Mouse (Mus musculus) neural tube, embryonic 11.5 days (tissue): Measurements from ENCODE around the gene Zfp599. TPM values are rescaled to one million over a fixed set of nuclear protein-coding genes. Genes with fewer than 3 reads are reported as not detected.
"Not testable (repeated sequence)": the region's sequence is repeated elsewhere in the genome, so short reads cannot be mapped to it uniquely, and the experiment has no call there.

ENCODE experiments used
- ATAC-seq: fragments of 200-750 bp; cut with Nextera tagmentation; 2 replicates; pipeline ENCODE4 v1.8.0; 2017; ENCODE audit warnings: moderate number of reproducible peaks, mild to moderate bottlenecking, moderate TSS enrichment, moderate library complexity; ENCODE audit not compliant: insufficient read depth, low FRiP score, low TSS enrichment
- DNase-seq: peaks from one replicate; pipeline ENCODE4 v3.0.0-alpha.2; 2015; ENCODE audit warnings: low spot score
- H3K27ac ChIP-seq: fragments of 300-500 bp; sonication (generic); 2 replicates; pipeline ENCODE4 v1.5.1; 2014; ENCODE audit warnings: low read depth, mild to moderate bottlenecking, low read length
- H3K27me3 ChIP-seq: fragments of 300-500 bp; sonication (generic); 2 replicates; pipeline ENCODE4 v1.6.1; 2014; ENCODE audit warnings: mild to moderate bottlenecking, low read length, mixed read lengths; ENCODE audit not compliant: control insufficient read depth, insufficient read depth
- H3K36me3 ChIP-seq: fragments of 300-500 bp; sonication (generic); 2 replicates; pipeline ENCODE4 v1.6.1; 2014; ENCODE audit warnings: mild to moderate bottlenecking, low read length, moderate library complexity, mixed read lengths; ENCODE audit not compliant: control insufficient read depth, insufficient read depth
- H3K4me1 ChIP-seq: fragments of 300-500 bp; sonication (generic); 2 replicates; pipeline ENCODE4 v1.6.1; 2014; ENCODE audit warnings: low read length, mixed read lengths; ENCODE audit not compliant: control insufficient read depth, insufficient read depth
- H3K4me2 ChIP-seq: fragments of 300-500 bp; sonication (generic); 2 replicates; pipeline ENCODE4 v1.6.1; 2014; ENCODE audit warnings: low read depth, mild to moderate bottlenecking, moderate library complexity
- H3K4me3 ChIP-seq: fragments of 300-500 bp; sonication (generic); 2 replicates; pipeline ENCODE4 v1.5.1; 2014; ENCODE audit warnings: low read depth, low read length
- H3K9ac ChIP-seq: fragments of 300-500 bp; sonication (generic); 2 replicates; pipeline ENCODE4 v1.6.1; 2014; ENCODE audit warnings: mild to moderate bottlenecking, low read length
- H3K9me3 ChIP-seq: fragments of 300-500 bp; sonication (generic); 2 replicates; pipeline ENCODE4 v1.6.1; 2016; ENCODE audit warnings: low read length; ENCODE audit not compliant: control insufficient read depth
- WGBS: fragments of 180-500 bp; shearing (Covaris S2); extraction: QIAGEN DNeasy Blood & Tissue Kit; methylation state at CpG from one replicate; pipeline ENCODE4 v1.1.7; 2014; 5-methylcytosine and 5-hydroxymethylcytosine counted together
- polyA plus RNA-seq: library from polyadenylated mRNA; unstranded; fragments of >200 nt; fragmentation: Nextera tagmentation; extraction: Ambion mirVana; gene quantifications from 2 replicates; pipeline ENCODE4 v1.2.1, GENCODE M21; 2014

Gene Zfp599
- polyA plus RNA-seq, 1 experiment from 2014 or later = 6.4 TPM

DNA sequence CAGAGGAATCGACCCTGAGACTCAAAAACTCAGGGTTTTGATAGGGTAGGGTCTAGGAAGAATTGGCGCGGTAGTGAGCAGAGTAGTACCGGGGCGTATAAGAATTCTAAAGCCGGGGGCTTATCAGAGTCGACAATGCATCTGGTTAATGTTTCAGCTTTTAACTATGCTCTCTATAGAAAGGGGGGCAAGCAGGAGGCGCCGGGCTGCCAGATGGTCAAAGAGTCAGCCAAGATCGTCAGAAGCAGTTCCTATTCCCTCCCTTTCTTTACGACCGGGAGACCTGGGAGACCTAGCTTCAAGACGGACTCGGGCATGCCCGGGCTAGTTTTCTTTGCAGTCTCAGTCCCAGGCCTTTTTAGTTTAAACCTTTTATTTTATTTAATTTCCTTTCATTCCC lies 32.8 kb downstream of the Zfp599 start:
- H3K27me3 ChIP-seq = no peaks in the 10 kb centered on the region
- H3K27ac ChIP-seq = no peak overlapping the region
- H3K9ac ChIP-seq = no peak overlapping the region
- no peak overlapping the region for H3K4me2 ChIP-seq
- no peaks in the 10 kb centered on the region for H3K9me3 ChIP-seq
- no peak overlapping the region for H3K4me3 ChIP-seq
- DNase-seq = no peak
- no peaks in the 10 kb centered on the region for H3K4me1 ChIP-seq
- ATAC-seq = no peak
- 81% methylated on average over 15 of the region's 15 CpGs for WGBS
- H3K36me3 ChIP-seq = no peaks in the 10 kb centered on the region

DNA sequence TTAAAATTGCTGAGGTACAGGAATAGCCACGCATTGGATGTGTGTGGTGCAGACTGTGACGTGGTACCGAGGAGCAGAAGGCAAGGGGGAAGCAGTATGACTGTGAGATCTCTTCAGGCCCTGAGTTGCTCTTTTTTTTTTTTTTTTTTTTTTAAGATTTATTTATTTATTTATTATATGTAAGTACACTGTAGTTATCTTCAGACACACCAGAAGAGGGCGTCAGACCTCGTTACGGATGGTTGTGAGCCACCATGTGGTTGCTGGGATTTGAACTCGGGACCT lies 33.4 kb downstream of the Zfp599 start:
- not testable (repeated sequence) for H3K36me3 ChIP-seq, H3K27me3 ChIP-seq, H3K9me3 ChIP-seq, H3K9ac ChIP-seq, H3K27ac ChIP-seq, H3K4me1 ChIP-seq, ATAC-seq, DNase-seq, H3K4me3 ChIP-seq
- WGBS = 70% methylated on average over 7 of the region's 7 CpGs
- H3K4me2 ChIP-seq = peak overlapping the region; percentile 63

DNA sequence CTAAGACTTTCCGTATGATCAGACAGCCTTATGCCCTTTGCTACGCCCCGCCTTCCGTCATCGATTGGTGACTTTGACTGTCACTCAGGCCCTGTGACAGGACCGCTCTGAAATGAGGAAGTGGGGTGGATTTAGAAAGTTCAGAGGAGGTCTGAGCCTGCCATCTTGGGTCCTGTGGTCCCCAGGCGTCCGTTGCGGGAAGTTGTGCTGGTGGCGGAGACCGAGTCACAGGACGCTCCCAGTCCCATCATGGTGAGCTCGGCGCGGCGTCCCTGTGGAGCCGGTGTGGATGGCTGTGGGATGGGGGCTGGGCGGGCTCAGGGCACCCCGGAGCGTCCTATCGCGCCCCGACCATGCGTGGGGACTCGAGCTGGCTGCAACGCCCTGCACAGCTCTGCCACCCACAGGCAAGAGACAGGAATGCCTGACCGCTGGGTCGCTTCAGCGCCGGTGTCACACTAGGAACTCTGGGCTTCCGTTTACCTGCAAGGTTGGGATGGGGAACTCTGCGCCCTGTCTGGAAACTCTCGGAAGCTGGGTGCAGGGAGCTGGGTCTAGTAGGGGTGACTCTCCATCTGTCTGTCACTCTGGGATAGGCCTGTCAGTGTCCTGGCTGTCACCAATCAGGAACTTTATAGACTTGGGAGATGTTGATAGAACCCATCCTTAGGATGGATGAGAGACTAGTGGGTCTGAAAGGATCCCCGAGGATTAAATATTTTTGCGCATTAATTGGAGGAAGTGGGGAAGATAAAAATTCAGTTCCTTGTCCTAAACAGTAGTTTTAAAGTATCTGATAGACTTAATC lies 33.9 kb downstream of the Zfp599 start, which contains the start of gene Zfp809:
TSS of gene Zfp809 (plus strand) at position 134 of the 808 bp plus-strand sequence.
- H3K36me3 ChIP-seq = no peaks in the 10 kb centered on the region
- no peaks in the 10 kb centered on the region for H3K9me3 ChIP-seq
- peak within 1 kb of the TSS; percentile 42; the same call in 1 of the 2 replicates for H3K27ac ChIP-seq
- ATAC-seq (peak; percentile 98), DNase-seq (peak; percentile 96)
- peak within 1 kb of the TSS; percentile 72 for H3K9ac ChIP-seq
- H3K27me3 ChIP-seq = no peaks in the 10 kb centered on the region
- H3K4me1 ChIP-seq = no peaks in the 10 kb centered on the region
- H3K4me3 ChIP-seq = peak within 1 kb of the TSS; percentile 72
- 2% methylated on average over 32 of the region's 35 CpGs for WGBS
- H3K4me2 ChIP-seq = peak within 1 kb of the TSS; percentile 63

DNA sequence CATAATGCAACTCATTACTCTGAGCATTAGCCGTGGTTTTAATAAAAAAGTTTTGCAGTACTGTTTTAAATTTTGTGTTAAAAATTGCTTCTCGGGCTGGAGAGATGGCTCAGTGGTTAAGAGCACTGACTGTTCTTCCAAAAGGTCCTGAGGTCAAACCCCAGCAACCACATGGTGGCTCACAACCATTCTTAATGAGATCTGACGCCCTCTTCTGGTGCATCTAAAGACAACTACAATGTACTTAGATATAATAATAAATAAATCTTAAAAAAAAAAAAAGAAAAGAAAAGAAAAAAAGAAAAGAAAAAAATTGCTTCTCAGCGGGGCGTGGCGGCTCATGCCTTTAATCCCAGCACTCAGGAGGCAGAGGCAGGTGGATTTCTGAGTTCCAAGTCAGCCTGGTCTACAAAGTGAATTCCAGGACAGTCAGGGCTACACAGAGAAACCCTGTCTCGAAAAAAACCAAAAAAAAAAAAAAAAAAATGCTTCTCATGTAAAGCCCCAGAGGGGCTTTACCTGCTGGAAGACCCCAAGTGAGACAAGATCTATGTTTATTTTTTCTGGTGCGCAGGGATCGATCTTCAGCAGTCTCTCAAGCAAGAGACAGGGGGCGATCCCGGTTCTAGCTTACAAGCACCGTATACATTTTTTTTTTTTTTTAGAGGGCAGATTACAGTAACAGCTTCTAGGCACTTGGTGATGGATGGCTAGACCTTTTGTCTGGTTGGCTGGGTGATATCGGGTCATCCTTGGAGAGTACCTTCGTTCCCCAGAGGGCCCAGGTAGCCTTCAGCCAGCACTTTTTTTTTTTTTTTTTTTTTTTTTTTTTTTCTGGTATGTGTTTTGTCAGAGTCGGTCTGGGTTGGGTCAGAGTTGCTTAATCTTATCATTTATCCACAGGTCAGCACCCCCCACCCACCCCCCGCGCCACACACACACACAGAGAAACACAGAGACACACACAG lies 34.9 kb downstream of the Zfp599 start:
- H3K9me3 ChIP-seq = no peaks in the 10 kb centered on the region
- no peak overlapping the region for H3K27ac ChIP-seq
- 26% methylated on average over 17 of the region's 17 CpGs for WGBS
- DNase-seq (peak; percentile 51), ATAC-seq (peak; percentile 66)
- peak overlapping the region; percentile 63 for H3K4me2 ChIP-seq
- no peaks in the 10 kb centered on the region for H3K27me3 ChIP-seq
- peak overlapping the region; percentile 32 for H3K9ac ChIP-seq
- H3K36me3 ChIP-seq = no peaks in the 10 kb centered on the region
- no peaks in the 10 kb centered on the region for H3K4me1 ChIP-seq
- H3K4me3 ChIP-seq = peak overlapping the region; percentile 72

DNA sequence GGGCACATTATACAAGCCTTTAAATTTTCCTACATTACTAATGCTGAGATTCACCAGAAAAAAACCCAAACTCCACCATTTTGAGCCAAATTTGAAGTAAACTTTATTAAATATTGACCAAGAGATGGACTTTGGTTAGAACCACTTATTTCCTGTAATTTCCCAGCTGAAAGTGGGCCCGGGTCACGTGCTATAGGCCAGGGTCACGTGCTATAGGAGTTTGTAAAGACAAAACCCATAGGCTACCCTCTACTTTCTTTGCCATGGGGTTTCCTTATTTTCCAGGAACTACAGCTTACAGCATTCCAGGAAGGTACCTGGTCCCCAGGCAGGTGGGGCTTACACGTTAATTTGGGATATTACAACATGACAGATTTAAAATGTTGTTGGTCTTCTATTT lies 35.6 kb downstream of the Zfp599 start:
- WGBS = 94% methylated on average over 4 of the region's 4 CpGs
- no peak overlapping the region for H3K9ac ChIP-seq
- no peaks in the 10 kb centered on the region for H3K9me3 ChIP-seq
- ATAC-seq (no peak), DNase-seq (no peak)
- H3K27ac ChIP-seq = no peak overlapping the region
- H3K4me1 ChIP-seq = no peaks in the 10 kb centered on the region
- no peaks in the 10 kb centered on the region for H3K36me3 ChIP-seq
- no peak overlapping the region for H3K4me3 ChIP-seq
- no peak overlapping the region for H3K4me2 ChIP-seq
- no peaks in the 10 kb centered on the region for H3K27me3 ChIP-seq

DNA sequence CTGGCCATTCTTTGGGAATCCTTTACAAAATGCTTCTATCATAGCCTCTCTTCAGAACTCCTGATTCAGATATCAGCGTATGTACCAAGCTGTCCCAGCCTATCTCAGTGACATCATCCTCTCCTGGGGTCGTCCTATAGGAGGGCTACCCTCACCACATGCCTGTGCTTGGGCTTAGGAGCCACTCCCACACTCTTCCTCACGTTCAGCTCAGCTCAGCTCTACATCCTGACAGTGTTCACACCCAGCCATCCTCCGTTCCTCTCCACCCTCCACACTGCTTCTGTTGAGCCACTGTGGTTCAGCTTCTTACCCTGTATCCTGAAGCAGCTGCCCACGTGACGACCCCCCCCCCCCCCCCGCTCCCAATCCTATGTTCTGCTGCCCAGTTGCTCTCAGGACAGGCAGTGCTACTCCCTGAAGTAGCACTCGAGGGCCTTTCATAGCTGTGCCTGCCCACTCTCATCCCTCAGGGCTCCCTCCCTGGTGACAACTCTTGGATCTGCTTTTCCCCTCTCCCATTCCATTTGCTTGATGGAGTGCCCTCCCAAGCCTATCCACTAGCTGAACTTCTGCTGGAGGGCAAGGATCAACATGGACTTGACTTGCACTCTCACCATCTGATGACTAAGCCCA lies 41.7 kb downstream of the Zfp599 start:
- Histone ChIP-seq H3K27me3 (no peaks in the 10 kb centered on the region), H3K9ac (no peak overlapping the region), H3K4me2 (no peak overlapping the region), H3K4me3 (no peak overlapping the region), H3K4me1 (no peaks in the 10 kb centered on the region), H3K27ac (no peak overlapping the region), H3K9me3 (no peaks in the 10 kb centered on the region), H3K36me3 (no peaks in the 10 kb centered on the region)
- DNase-seq = no peak
- ATAC-seq = no peak
- 59% methylated on average over 6 of the region's 8 CpGs for WGBS

DNA sequence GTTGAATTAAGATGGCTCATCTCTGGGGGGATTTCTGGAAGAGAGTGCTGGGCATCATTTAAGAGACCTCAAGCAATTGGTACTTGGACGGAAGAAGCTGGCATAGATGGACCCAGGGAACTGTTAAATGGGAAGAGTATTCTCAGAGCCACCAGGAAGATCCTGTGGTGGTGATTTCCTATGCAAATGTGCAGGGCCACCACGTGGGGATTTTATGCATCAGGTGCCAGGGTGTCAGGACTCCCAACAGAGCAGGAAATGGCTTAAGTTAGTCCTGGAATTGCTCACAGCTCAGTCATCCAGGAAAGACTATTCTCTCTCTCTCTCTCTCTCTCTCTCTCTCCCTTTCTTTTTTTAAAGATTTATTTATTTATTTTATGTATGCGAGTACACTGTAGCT lies 43.0 kb downstream of the Zfp599 start:
- no peak overlapping the region for H3K27ac ChIP-seq
- H3K9me3 ChIP-seq = no peaks in the 10 kb centered on the region
- no peak overlapping the region for H3K9ac ChIP-seq
- H3K4me1 ChIP-seq = no peaks in the 10 kb centered on the region
- H3K27me3 ChIP-seq = no peaks in the 10 kb centered on the region
- DNase-seq = no peak
- 55% methylated on average over 3 of the region's 3 CpGs for WGBS
- H3K4me2 ChIP-seq = no peak overlapping the region
- ATAC-seq = no peak
- H3K4me3 ChIP-seq = no peak overlapping the region
- H3K36me3 ChIP-seq = no peaks in the 10 kb centered on the region

DNA sequence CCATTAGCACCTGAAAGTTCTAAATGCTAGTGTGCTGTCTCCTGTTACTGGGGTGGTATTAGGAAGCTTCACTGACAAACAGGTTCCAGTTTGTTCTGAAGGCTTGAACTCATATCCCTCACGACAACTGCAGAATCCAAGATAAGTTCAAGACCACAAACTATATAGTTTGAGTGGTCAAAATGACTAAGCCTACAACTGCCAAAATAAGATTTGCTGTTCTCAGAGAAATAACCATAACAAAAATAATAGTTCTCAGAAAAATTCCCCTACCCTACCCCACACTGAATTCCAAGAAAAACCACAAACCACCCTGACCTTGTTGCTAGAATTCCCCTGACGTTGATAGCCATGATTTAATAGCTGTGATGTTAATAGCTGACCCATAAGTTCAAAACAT lies 45.1 kb downstream of the Zfp599 start:
- DNase-seq = no peak
- no peak overlapping the region for H3K9ac ChIP-seq
- H3K36me3 ChIP-seq = no peaks in the 10 kb centered on the region
- no peak for ATAC-seq
- no peaks in the 10 kb centered on the region for H3K27me3 ChIP-seq
- H3K4me1 ChIP-seq = no peaks in the 10 kb centered on the region
- 88% methylated on average over 2 of the region's 2 CpGs for WGBS
- H3K9me3 ChIP-seq = no peaks in the 10 kb centered on the region
- no peak overlapping the region for H3K4me3 ChIP-seq
- H3K27ac ChIP-seq = no peak overlapping the region
- H3K4me2 ChIP-seq = no peak overlapping the region
